Mouse (Mus musculus) ES-Bruce4 (cell line): ENCODE measurements around the gene Mical2.

ENCODE experiments used
- CTCF ChIP-seq: IDR thresholded peaks from one replicate; pipeline ENCODE4 v1.8.1; 2011; ENCODE audit warnings: low read depth, low read length
- EP300 ChIP-seq: IDR thresholded peaks from 2 replicates; pipeline ENCODE4 v1.6.1; 2011; ENCODE audit warnings: low read depth, low read length; ENCODE audit not compliant: insufficient read depth

DNA sequence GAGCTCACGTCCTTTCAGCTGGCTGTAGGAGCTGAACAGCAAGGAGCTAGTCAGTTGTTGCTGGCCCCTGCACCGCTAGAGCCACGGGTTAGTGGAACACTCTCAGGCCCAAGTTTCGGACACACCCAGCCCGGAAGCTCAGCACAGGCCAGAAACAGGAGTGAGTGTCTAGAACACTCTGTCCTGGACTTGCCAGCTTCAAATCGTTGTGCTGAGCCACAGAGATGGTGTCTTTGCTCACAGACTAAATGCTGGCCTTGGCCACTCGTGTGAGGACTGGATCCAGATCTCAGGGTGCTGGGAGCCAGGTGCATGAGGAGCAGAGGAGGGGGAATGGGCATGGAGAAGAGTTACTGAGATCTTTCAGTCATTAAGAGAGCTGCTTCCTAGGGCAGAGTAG, 6.1 kb downstream of the Mical2 start:
- TF ChIP-seq CTCF (no peak), EP300 (no peak)
